Mouse (Mus musculus) fibroblast of lung, adult 2 months (primary cell): ENCODE data around the gene Dhx37.
"Not testable (repeated sequence)": the region's sequence is repeated elsewhere in the genome, so short reads cannot be mapped to it uniquely, and the experiment has no call there.

ENCODE experiments used
- DNase-seq: peaks from one replicate; pipeline ENCODE4 v3.0.0-alpha.2; 2011; ENCODE audit warnings: low read depth

Dhx37 gene

GRCm38 (mm10) chr5:125448631-125449030, 14.7 kb upstream of the Dhx37 start:
- DNase-seq: no peak

- DNase-seq: no peak
Observed at GRCm38 (mm10) chr5:125448026-125448425, 14.1 kb upstream of the Dhx37 start.

- DNase-seq: no peak
Observed at GRCm38 (mm10) chr5:125446344-125446743, 12.4 kb upstream of the Dhx37 start.

- no peak for DNase-seq
Observed at GRCm38 (mm10) chr5:125444554-125444953, 10.6 kb upstream of the Dhx37 start.

- DNase-seq: no peak
Observed at GRCm38 (mm10) chr5:125443915-125444314, 10.0 kb upstream of the Dhx37 start.

- DNase-seq: no peak
Observed at GRCm38 (mm10) chr5:125443335-125443734, 9.4 kb upstream of the Dhx37 start.

GRCm38 (mm10) chr5:125442136-125442995, 8.4 kb upstream of the Dhx37 start:
- DNase-seq: no peak

- DNase-seq: no peak
Observed at GRCm38 (mm10) chr5:125441234-125442114, 7.6 kb upstream of the Dhx37 start, which contains the start of gene Bri3bp. Gene Bri3bp, plus strand, starts transcription at chr5:125441568.

- DNase-seq: no peak
Observed at GRCm38 (mm10) chr5:125440583-125441233, 6.8 kb upstream of the Dhx37 start.

- DNase-seq: not testable (repeated sequence)
Observed at GRCm38 (mm10) chr5:125434347-125434746, 426 bp upstream of the Dhx37 start.

- DNase-seq: not testable (repeated sequence)
Observed at GRCm38 (mm10) chr5:125432324-125432723, 1.6 kb downstream of the Dhx37 start.

- DNase-seq: no peak
Observed at GRCm38 (mm10) chr5:125426343-125426742, 7.6 kb downstream of the Dhx37 start.

GRCm38 (mm10) chr5:125425698-125426276, 8.1 kb downstream of the Dhx37 start:
- no peak for DNase-seq

GRCm38 (mm10) chr5:125419124-125419523, 14.8 kb downstream of the Dhx37 start:
- no peak for DNase-seq

- DNase-seq: no peak
Observed at GRCm38 (mm10) chr5:125418636-125419035, 15.3 kb downstream of the Dhx37 start.

GRCm38 (mm10) chr5:125416183-125416582, 17.7 kb downstream of the Dhx37 start:
- no peak for DNase-seq

GRCm38 (mm10) chr5:125413763-125414162, 20.2 kb downstream of the Dhx37 start:
- DNase-seq: no peak

- not testable (repeated sequence) for DNase-seq
Observed at GRCm38 (mm10) chr5:125412536-125412935, 21.4 kb downstream of the Dhx37 start.

GRCm38 (mm10) chr5:125411972-125412530, 21.9 kb downstream of the Dhx37 start:
- no peak for DNase-seq

GRCm38 (mm10) chr5:125409348-125410090, 24.4 kb downstream of the Dhx37 start:
- no peak for DNase-seq

GRCm38 (mm10) chr5:125408842-125409241, 25.1 kb downstream of the Dhx37 start:
- no peak for DNase-seq
